Mouse (Mus musculus) forebrain, embryonic 12.5 days (tissue): Measurements from ENCODE around the gene Olfr1348. TPM values are rescaled to one million over a fixed set of nuclear protein-coding genes. Genes with fewer than 3 reads are reported as not detected.

Experiments
- polyA plus RNA-seq: library from polyadenylated mRNA; unstranded; fragments of >200 nt; fragmentation: Nextera tagmentation; extraction: Ambion mirVana; gene quantifications from 2 replicates; pipeline ENCODE4 v1.2.1, GENCODE M21; 2016

Gene Olfr1348
- polyA plus RNA-seq, 1 experiment from 2014 or later = not detected

Other genes with a start within 250 kb of the Olfr1348 start
- gene Zfp667, start 222.2 kb downstream of the Olfr1348 start, polyA plus RNA-seq = 14.0 and 15.8 TPM in 2 replicates
- 7.2 and 7.5 TPM in 2 replicates for gene Zfp583, start 177.5 kb downstream of the Olfr1348 start, polyA plus RNA-seq
- gene Gm3854, start 165.0 kb downstream of the Olfr1348 start, polyA plus RNA-seq = 3.8 and 4.1 TPM in 2 replicates
- 2.8 TPM in 2 replicates for gene Zfp78, start 145.5 kb downstream of the Olfr1348 start, polyA plus RNA-seq
- gene Zfp28, start 125.5 kb downstream of the Olfr1348 start, polyA plus RNA-seq = 15.2 and 15.8 TPM in 2 replicates
- gene Smim17, start 110.0 kb downstream of the Olfr1348 start, polyA plus RNA-seq = 0.82 and 1.6 TPM in 2 replicates
- gene Gm20715, start 98.5 kb downstream of the Olfr1348 start, polyA plus RNA-seq = not detected in 2 replicates
- 0.11 TPM in 1 of 2 replicates, not detected in the other for gene Olfr1344, start 70.1 kb downstream of the Olfr1348 start, polyA plus RNA-seq
- 0.03 TPM in 1 of 2 replicates, not detected in the other for gene Olfr1336, start 52.6 kb downstream of the Olfr1348 start, polyA plus RNA-seq
- gene Olfr1346, start 41.6 kb downstream of the Olfr1348 start, polyA plus RNA-seq = not detected in 2 replicates
- gene Olfr5, start 21.8 kb downstream of the Olfr1348 start, polyA plus RNA-seq = not detected in 2 replicates
- gene Olfr1347, start 9.0 kb downstream of the Olfr1348 start, polyA plus RNA-seq = not detected in 2 replicates
- gene Olfr1349, start 14.2 kb upstream of the Olfr1348 start, polyA plus RNA-seq = not detected in 2 replicates
- gene Olfr1350, start 56.1 kb upstream of the Olfr1348 start, polyA plus RNA-seq = not detected in 2 replicates
- 0.80 and 1.1 TPM in 2 replicates for gene Zim1, start 187.7 kb upstream of the Olfr1348 start, polyA plus RNA-seq
- 119 and 132 TPM in 2 replicates for gene Peg3, start 221.7 kb upstream of the Olfr1348 start, polyA plus RNA-seq
- gene Usp29, start 221.8 kb upstream of the Olfr1348 start, polyA plus RNA-seq = 19.5 and 21.0 TPM in 2 replicates